Mouse (Mus musculus) CH12F3 (cell line): ENCODE measurements around the gene Rnf207.

Source experiments
- in situ Hi-C: fragments of 300-500 bp; cut with MboI; formaldehyde crosslinking; loops from 2 replicates; pipeline ENCODE4 v1.14.3; 2020; ENCODE audit warnings: low sequenced_read_pairs

Gene Rnf207

GRCm38 (mm10) chr4:152295916-152296315 is 22.9 kb downstream of the Rnf207 start:
- in situ Hi-C loops, result no loop called here

DNA sequence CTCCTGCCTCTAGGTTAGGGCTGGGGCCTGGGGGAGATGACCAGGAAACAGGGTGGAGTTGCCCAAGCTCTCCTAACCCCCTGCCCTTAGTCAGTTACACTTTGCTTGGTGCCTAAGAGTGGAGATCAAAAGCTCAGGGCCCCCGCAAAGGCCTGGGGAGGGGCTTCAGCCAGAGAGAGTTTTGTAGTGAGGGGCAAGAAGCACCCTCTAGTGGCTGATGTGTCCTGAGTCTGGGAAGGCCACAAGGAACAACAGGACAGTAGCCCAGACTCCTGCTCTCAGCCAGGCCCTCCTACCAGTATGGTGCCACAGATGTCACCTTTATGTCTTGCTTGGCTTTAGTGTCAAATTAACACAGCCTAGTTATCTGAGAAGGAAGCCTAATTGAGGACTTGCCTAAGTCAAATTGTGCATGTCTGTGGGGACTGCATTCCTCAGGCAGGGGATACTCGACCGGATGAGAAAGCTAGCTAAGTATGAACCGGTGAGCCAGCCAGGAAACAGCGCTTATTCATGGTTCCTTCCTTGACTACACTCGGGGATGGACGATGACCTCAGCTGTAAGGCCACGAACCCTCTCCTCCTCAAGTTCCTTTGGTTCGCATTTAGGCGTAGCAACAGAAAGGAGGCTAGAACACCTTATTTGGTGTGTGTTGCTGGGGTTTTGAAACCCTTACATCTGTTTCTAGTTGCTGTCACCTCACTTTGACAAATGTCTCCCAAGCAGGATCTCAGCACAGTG is 24.4 kb downstream of the Rnf207 start:
- in situ Hi-C loops, result no loop called here

DNA sequence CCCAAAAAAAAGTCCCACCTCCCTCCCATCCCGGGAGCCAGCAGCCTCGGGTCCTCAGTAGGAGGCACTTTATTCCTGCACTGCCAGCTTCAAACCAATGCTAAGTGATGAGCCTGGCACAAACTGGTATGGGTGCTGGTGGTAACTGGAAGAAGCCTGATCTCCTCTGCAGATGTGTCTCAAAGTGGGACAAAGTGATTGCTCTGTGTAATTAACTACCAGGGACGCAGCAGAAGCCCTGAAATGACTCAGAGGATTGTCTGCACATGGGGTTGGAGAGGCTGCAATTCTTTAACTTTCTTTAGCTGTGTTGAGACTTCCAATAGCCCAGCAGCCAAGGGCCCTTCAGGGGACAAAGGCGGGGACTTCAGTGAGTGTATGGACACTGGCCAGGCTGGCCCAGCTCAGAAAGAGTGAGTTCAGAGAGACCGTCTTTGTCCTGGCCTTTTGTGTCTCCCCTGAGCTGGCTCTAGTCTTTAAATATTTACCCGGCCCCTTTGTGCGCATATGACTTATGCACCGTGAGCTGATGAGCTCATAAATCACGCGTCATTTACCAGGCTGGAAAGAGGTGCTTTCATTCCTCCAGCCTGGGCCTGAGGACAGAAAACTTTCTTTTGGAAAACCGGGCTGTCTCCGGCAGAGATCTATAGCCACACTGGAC is 26.6 kb downstream of the Rnf207 start:
- in situ Hi-C loops, result no loop called here

DNA sequence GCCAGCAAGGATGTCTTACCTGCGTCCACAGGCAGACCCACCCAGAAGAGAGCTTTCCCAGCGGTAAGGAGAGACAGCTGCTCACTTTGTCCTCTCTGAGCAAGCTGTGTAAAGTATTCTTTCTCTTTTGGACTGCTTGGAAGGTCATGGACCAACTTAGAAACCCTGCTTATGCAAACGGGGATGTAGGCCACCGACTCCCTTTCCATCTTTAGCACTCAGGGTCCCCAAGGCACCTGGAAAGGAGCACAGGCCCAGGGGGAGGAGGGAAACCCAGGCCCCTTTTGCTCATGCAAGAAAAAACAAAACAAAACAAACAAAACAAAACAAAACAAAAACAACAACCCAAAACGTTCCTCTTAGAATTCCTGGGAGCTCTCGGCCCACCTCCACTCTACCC is 27.2 kb downstream of the Rnf207 start, which contains the start of gene Hes3:
Gene Hes3 (minus strand): TSS at position 101 of the 400 bp plus-strand sequence.
- in situ Hi-C loops, result no loop called here

GRCm38 (mm10) chr4:152290991-152291390 is 27.8 kb downstream of the Rnf207 start:
- in situ Hi-C loops, result no loop called here

- in situ Hi-C loops, result no loop called here
Measured at GRCm38 (mm10) chr4:152290385-152290784, 28.4 kb downstream of the Rnf207 start.

DNA sequence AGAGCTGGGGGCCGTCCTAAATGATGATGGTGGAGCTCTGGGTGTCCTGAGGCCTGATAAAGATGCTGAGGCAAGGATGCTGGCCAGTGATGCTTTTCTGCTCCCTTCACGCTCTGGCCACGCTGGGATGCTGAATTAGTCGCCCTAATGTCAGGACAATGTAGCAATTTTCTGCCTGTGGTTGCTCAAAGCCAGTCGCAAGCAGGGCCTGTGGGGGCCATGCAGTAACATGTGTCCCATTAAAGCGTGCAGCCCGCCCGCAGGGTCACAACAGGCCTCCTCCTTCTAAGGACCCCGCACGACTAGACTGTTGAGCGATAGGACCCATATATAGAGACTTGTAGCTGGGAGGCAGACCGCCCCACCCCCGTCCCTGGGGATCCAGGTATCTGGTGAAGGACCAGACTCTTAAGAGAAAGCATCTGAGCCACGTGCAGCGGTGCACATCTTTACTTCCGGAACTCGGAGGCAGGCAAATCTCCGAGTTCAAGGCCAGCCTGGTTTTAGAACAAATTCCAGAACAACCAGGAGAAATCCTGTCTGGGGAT is 30.3 kb downstream of the Rnf207 start:
- in situ Hi-C loops, result no loop called here

DNA sequence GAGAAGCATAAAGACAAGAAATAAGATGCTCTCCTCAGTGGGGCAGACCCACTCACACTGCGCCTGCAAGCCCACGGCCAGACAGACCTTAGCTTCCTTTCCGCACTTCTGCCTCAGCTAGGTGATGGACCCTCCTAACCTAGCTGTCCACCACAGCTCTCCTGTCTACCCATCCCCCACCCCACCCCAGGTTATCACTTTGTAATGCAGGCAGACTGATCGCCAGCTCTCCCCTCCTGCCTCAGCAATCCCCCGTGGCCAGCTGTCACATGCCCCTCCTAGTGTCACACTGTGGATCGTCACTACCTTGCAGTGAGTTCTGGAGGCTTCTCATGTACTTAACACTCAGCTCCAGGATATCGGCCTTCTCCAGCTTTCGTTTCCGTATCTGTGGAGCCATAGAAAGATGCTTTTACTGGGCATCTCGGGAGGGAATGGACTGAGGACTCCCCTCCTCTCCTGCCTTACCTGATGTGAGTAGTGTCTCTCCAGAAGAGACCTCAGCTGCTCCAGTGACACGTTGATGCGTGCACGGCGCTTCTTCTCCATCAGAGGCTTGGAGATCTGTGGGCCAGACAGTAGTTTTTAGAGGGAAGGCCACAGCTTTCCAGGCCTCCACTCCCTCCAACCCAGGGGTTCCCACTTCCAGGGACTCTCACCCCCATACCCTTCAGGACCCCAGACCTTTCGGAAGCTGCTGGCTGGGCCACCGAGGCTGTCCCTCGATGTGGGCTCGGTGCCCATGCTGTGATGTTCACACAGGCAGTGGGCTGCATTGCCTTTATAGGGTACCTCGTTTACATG is 31.3 kb downstream of the Rnf207 start:
- in situ Hi-C loops, result no loop called here

DNA sequence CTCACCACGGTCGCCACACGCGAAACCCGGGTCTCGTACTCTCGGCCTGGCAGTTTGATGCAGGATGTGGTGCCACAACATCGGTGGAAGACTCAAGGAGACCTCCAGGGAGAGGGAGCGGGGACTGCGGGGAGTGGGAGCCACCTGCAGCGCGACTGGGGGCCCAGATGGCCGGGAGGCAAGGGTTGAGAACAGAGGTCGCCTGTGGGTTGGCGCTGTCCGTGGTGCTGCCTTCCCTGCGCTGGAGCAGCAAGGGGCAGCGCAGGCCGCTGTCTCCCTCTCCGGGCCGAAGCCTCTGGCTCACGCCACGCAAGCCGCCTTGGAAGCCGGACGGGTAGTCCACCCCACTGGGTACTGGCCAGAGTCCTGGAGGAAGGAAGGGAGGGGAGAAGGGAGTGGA is 31.9 kb downstream of the Rnf207 start:
- in situ Hi-C loops, result no loop called here

GRCm38 (mm10) chr4:152286183-152286582 is 32.6 kb downstream of the Rnf207 start:
- in situ Hi-C loops, result no loop called here

GRCm38 (mm10) chr4:152285505-152285904 is 33.3 kb downstream of the Rnf207 start:
- in situ Hi-C loops, result no loop called here

- in situ Hi-C loops, result no loop called here
Measured at GRCm38 (mm10) chr4:152283186-152283950, 35.4 kb downstream of the Rnf207 start.

GRCm38 (mm10) chr4:152282721-152283120 is 36.1 kb downstream of the Rnf207 start:
- in situ Hi-C loops, result no loop called here

GRCm38 (mm10) chr4:152281601-152282000 is 37.2 kb downstream of the Rnf207 start:
- in situ Hi-C loops, result no loop called here

DNA sequence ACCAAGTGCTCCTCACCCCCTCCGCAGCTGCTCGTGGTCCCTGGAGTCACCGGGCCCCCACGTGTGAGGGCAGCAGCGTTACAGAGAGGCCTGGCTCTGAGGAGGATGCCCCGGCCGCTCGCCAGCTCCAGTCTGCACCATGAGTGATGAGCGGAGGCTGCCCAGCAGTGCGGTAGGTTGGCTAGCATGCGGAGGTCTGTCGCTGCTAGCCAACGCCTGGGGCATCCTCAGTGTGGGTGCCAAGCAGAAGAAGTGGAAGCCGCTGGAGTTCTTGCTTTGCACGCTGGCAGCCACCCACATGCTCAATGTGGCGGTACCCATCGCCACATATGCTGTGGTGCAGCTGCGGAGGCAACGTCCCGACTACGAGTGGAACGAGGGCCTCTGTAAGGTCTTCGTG is 39.8 kb downstream of the Rnf207 start:
- in situ Hi-C loops, result no loop called here

DNA sequence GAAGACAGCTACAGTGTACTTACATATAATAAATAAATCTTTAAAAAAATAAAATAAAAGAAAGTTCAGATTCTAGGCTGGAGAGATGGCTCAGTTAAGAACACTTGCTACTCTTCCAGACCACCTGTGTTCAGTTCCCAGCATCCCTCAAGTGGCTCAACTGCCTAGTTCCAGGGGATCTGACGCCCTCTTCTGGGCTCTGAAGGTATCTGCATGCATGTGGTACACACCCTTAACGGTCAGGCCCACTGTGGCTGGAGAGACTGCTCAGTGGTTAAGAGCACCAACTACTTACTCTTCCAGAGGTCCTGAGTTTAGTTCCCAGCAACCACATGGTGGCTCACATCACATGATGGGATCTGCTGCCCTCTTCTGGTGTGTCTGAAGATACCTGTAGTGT is 40.9 kb downstream of the Rnf207 start:
- in situ Hi-C loops, result no loop called here

- in situ Hi-C loops, result no loop called here
Measured at GRCm38 (mm10) chr4:152276389-152277347, 42.1 kb downstream of the Rnf207 start.

DNA sequence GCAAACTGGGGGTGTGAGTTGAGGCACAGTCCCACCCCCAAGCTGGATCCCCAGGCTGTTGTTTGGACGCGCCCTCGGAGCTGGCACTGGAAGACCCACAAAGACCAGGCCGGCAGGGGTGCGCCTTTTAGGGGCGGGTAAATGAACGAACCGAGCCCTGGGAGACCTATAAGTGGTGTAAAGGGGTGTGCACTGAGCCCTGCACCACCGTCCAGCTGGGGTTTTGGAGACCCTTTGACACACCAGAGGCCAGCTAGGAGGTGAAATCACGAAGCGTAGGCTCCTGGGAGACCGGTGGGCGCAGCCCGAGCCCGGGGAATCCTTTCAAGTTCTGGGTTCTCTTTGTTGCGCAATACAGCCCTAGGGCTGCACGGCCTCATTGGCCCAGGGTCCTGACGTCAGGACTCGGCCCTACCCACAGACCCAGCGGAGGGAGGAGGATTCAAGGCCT is 44.1 kb downstream of the Rnf207 start:
- in situ Hi-C loops, result no loop called here

DNA sequence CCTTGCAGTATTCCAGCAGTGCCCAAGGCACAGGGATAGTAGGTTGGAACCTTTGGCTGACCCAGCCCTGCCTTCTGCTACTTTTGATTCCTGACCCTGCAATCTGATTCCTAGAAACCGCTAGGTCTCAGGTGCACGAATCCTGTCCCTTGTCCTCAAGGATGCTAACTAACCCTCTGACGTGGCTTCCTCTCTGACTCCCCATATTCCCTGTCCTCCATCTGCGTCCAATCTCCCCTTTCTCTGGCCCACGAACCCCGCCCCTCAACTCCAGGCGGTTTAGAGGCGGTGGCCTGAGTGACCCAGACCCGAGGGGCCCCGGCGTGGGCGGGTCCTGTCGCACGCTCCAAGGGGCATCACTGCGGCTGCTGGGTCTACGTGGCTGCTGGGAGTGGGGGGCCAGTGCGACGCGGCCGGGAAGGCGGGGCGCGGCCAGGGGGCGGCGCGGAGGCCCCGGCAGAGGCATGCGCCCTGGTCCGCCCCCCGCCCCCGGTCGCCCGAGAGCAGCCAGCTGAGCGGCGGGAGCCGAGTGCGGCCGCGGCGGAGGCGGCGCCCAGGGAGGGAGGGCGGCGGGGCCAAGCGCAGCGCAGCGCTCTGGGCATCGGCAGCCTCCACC is 45.1 kb downstream of the Rnf207 start, which contains the start of gene Gpr153:
Gene Gpr153 (plus strand): TSS at position 612 of the 616 bp plus-strand sequence.
- in situ Hi-C loops, result no loop called here
